15 mouse cellular contexts compared by ENCODE assay signal in genomic region chr2:170855210-170855609, GRCm38 (mm10).
DNase-seq lines count a peak whose midpoint lies in the region; ATAC-seq lines count a peak whose summit lies in the region.
"Had no signal": no experiment of that assay in that cellular context is flagged by ENCODE, and none has a peak within 500 bp of the region (broad histone marks: within the 10 kb centered on the region; RNA-seq: fewer than 3 reads in every experiment).

No protein-coding gene starts in this region.

- ATAC-seq in forebrain, embryonic 13.5 days = 0 out of 2 replicates have a peak, but pooled peaks have one; percentile 57
- no peak for ATAC-seq in forebrain, embryonic 12.5 days (ENCODE audit: low FRiP score)
- no peak for ATAC-seq in embryonic facial prominence, embryonic 14.5 days (ENCODE audit: low read depth)
- ATAC-seq: midbrain, embryonic 13.5 days had no signal

- no peaks in the 10 kb centered on the region for H3K9me3 ChIP-seq in forebrain, embryonic 13.5 days (replicated peaks)
- H3K9me3 ChIP-seq in forebrain, embryonic 12.5 days = peaks cover 3% of the 10 kb centered on the region; the same call in 1 of the 2 replicates
- H3K9me3 ChIP-seq in embryonic facial prominence, embryonic 14.5 days (ENCODE audit: control insufficient read depth, low read length) = peaks cover 4% of the 10 kb centered on the region
- H3K9me3 ChIP-seq: heart, embryonic 13.5 days; hindbrain, embryonic 12.5 days; midbrain, embryonic 13.5 days had no signal

- intact Hi-C loops in gastrocnemius, postnatal 36 days (cut with DNase I) = no loop called here

- H3K27ac ChIP-seq in forebrain, embryonic 13.5 days = peak overlapping the region; percentile 37; the same call in 1 of the 2 replicates
- no peak overlapping the region for H3K27ac ChIP-seq in forebrain, embryonic 12.5 days
- no peak overlapping the region for H3K27ac ChIP-seq in embryonic facial prominence, embryonic 14.5 days (replicated peaks; ENCODE audit: low read depth, low read length)
- H3K27ac ChIP-seq: liver, embryonic 15.5 days had no signal

- H3K27me3 ChIP-seq in forebrain, embryonic 13.5 days = no peaks in the 10 kb centered on the region
- H3K27me3 ChIP-seq in forebrain, embryonic 12.5 days = peaks cover 6% of the 10 kb centered on the region; the same call in 1 of the 2 replicates
- H3K27me3 ChIP-seq in embryonic facial prominence, embryonic 14.5 days (replicated peaks; ENCODE audit: control insufficient read depth, insufficient read depth, low read length) = no peaks in the 10 kb centered on the region
- H3K27me3 ChIP-seq: hindbrain, embryonic 12.5 days; liver, embryonic 15.5 days; midbrain, embryonic 13.5 days had no signal

- 31% methylated on average over 3 of the region's 3 CpGs for WGBS in forebrain, embryonic 13.5 days
- 33% methylated on average over 3 of the region's 3 CpGs for WGBS in forebrain, embryonic 12.5 days
- 30% methylated on average over 3 of the region's 3 CpGs for WGBS in embryonic facial prominence, embryonic 14.5 days

- peaks cover 14% of the 10 kb centered on the region for H3K4me1 ChIP-seq in forebrain, embryonic 13.5 days
- peaks cover 22% of the 10 kb centered on the region for H3K4me1 ChIP-seq in forebrain, embryonic 12.5 days
- H3K4me1 ChIP-seq in embryonic facial prominence, embryonic 14.5 days (ENCODE audit: control insufficient read depth, insufficient read depth, low read length) = peaks cover 7% of the 10 kb centered on the region; the same call in 1 of the 2 replicates
- H3K4me1 ChIP-seq: liver, embryonic 15.5 days had no signal

- peak; percentile 63 for DNase-seq in brain, adult 2 months (ENCODE audit: low read depth, low spot score)
- DNase-seq in embryonic facial prominence, embryonic 14.5 days (ENCODE audit: low spot score) = peak; percentile 48
- DNase-seq in layer of hippocampus, adult 9-11 months = peak; percentile 67
- no peak for DNase-seq in gastrocnemius, postnatal 36 days
- DNase-seq in kidney, postnatal 36 days = no peak
- DNase-seq: adrenal gland, adult 2 months; B cell, adult 2 months; kidney, adult 2 months; kidney, postnatal 4 days had no signal

- H3K4me3 ChIP-seq in forebrain, embryonic 13.5 days = no peak overlapping the region
- H3K4me3 ChIP-seq in forebrain, embryonic 12.5 days (replicated peaks) = no peak overlapping the region
- no peak overlapping the region for H3K4me3 ChIP-seq in embryonic facial prominence, embryonic 14.5 days (ENCODE audit: low read depth, low read length)
- H3K4me3 ChIP-seq: heart, embryonic 13.5 days; hindbrain, embryonic 12.5 days; liver, embryonic 15.5 days; midbrain, embryonic 13.5 days had no signal

- no peak overlapping the region for H3K9ac ChIP-seq in forebrain, embryonic 13.5 days
- no peak overlapping the region for H3K9ac ChIP-seq in forebrain, embryonic 12.5 days
- no peak overlapping the region for H3K9ac ChIP-seq in embryonic facial prominence, embryonic 14.5 days (ENCODE audit: low read depth, low read length)
- H3K9ac ChIP-seq: heart, embryonic 13.5 days; hindbrain, embryonic 12.5 days; liver, embryonic 15.5 days; midbrain, embryonic 13.5 days had no signal

- no peak overlapping the region for H3K4me2 ChIP-seq in forebrain, embryonic 13.5 days
- no peak overlapping the region for H3K4me2 ChIP-seq in forebrain, embryonic 12.5 days
- no peak overlapping the region for H3K4me2 ChIP-seq in embryonic facial prominence, embryonic 14.5 days (ENCODE audit: low read depth, low read length)
- H3K4me2 ChIP-seq: heart, embryonic 13.5 days; hindbrain, embryonic 12.5 days; liver, embryonic 15.5 days; midbrain, embryonic 13.5 days had no signal

- H3K36me3 ChIP-seq in forebrain, embryonic 13.5 days (ENCODE audit: poor library complexity, severe bottlenecking) = 0 out of 2 replicates have a peak, but pooled peaks cover 3% of the 10 kb centered on the region
- H3K36me3 ChIP-seq in forebrain, embryonic 12.5 days (replicated peaks) = no peaks in the 10 kb centered on the region
- H3K36me3 ChIP-seq in embryonic facial prominence, embryonic 14.5 days (ENCODE audit: control insufficient read depth, insufficient read depth, low read length) = no peaks in the 10 kb centered on the region
- H3K36me3 ChIP-seq: heart, embryonic 13.5 days; hindbrain, embryonic 12.5 days; liver, embryonic 15.5 days; midbrain, embryonic 13.5 days had no signal

Comparison
In these comparisons a context has a peak if more than half of its experiments do, and no peak if none do; other contexts are left out.
1. DNase-seq: peak in brain, adult 2 months (single experiment), embryonic facial prominence, embryonic 14.5 days (single experiment) and layer of hippocampus, adult 9-11 months (single experiment); none in gastrocnemius, postnatal 36 days (0 of 2) and kidney, postnatal 36 days (0 of 2).